Mouse (Mus musculus): ENCODE results near the gene Rai14. TPM values are rescaled to one million over a fixed set of nuclear protein-coding genes. Genes with fewer than 3 reads are reported as not detected.

The Rai14 gene
- polyA plus RNA-seq, 1 experiment from 2014 or later, result 23.2 TPM

- Histone ChIP-seq H3K4me2 (replicated peaks; ENCODE audit: low read depth, low read length) (no peak overlapping the region), H3K9me3 (ENCODE audit: control insufficient read depth, low read depth, low read length) (no peaks in the 10 kb centered on the region), H3K27me3 (ENCODE audit: control insufficient read depth, insufficient read depth, low read length) (no peaks in the 10 kb centered on the region), H3K36me3 (ENCODE audit: control insufficient read depth, insufficient read depth, low read length) (no peaks in the 10 kb centered on the region; the same call in 1 of the 2 replicates), H3K27ac (ENCODE audit: low read length) (no peak overlapping the region; the same call in 1 of the 2 replicates), H3K4me3 (ENCODE audit: low read depth, low read length) (no peak overlapping the region), H3K4me1 (ENCODE audit: control insufficient read depth, insufficient read depth, low read length) (peaks cover 24% of the 10 kb centered on the region), H3K9ac (replicated peaks; ENCODE audit: low read depth, low read length) (no peak overlapping the region)
- no peak for ATAC-seq (ENCODE audit: insufficient number of reproducible peaks, insufficient read depth, low FRiP score, low read depth)
- WGBS, result 51% methylated on average over 6 of the region's 6 CpGs
Measured at GRCm38 (mm10) chr15:10634176-10634575, 80.2 kb downstream of the Rai14 start.

- no peak for ATAC-seq (ENCODE audit: insufficient number of reproducible peaks, insufficient read depth, low FRiP score, low read depth)
- no peaks in the 10 kb centered on the region; the same call in 1 of the 2 replicates for H3K36me3 ChIP-seq (ENCODE audit: control insufficient read depth, insufficient read depth, low read length)
- no peak overlapping the region for H3K4me2 ChIP-seq (replicated peaks; ENCODE audit: low read depth, low read length)
- H3K9me3 ChIP-seq (ENCODE audit: control insufficient read depth, low read depth, low read length), result no peaks in the 10 kb centered on the region
- H3K9ac ChIP-seq (replicated peaks; ENCODE audit: low read depth, low read length), result no peak overlapping the region
- peaks cover 24% of the 10 kb centered on the region for H3K4me1 ChIP-seq (ENCODE audit: control insufficient read depth, insufficient read depth, low read length)
- no peak overlapping the region for H3K4me3 ChIP-seq (ENCODE audit: low read depth, low read length)
- H3K27me3 ChIP-seq (ENCODE audit: control insufficient read depth, insufficient read depth, low read length), result no peaks in the 10 kb centered on the region
- no peak overlapping the region for H3K27ac ChIP-seq (ENCODE audit: low read length)
- WGBS, result 75% methylated on average over 4 of the region's 4 CpGs
Measured at GRCm38 (mm10) chr15:10633381-10633780, 81.0 kb downstream of the Rai14 start.

GRCm38 (mm10) chr15:10632581-10632980 lies 81.8 kb downstream of the Rai14 start:
- ATAC-seq (ENCODE audit: insufficient number of reproducible peaks, insufficient read depth, low FRiP score, low read depth), result no peak

GRCm38 (mm10) chr15:10632060-10632459 lies 82.4 kb downstream of the Rai14 start:
- H3K9me3 ChIP-seq (ENCODE audit: control insufficient read depth, low read depth, low read length), result no peaks in the 10 kb centered on the region
- ATAC-seq (ENCODE audit: insufficient number of reproducible peaks, insufficient read depth, low FRiP score, low read depth), result no peak
- no peak overlapping the region for H3K4me3 ChIP-seq (ENCODE audit: low read depth, low read length)
- no peak overlapping the region for H3K27ac ChIP-seq (ENCODE audit: low read length)
- no peaks in the 10 kb centered on the region; the same call in 1 of the 2 replicates for H3K36me3 ChIP-seq (ENCODE audit: control insufficient read depth, insufficient read depth, low read length)
- H3K9ac ChIP-seq (replicated peaks; ENCODE audit: low read depth, low read length), result no peak overlapping the region
- WGBS, result 93% methylated on average over 8 of the region's 8 CpGs
- H3K4me1 ChIP-seq (ENCODE audit: control insufficient read depth, insufficient read depth, low read length), result peaks cover 24% of the 10 kb centered on the region
- H3K4me2 ChIP-seq (replicated peaks; ENCODE audit: low read depth, low read length), result no peak overlapping the region
- H3K27me3 ChIP-seq (ENCODE audit: control insufficient read depth, insufficient read depth, low read length), result no peaks in the 10 kb centered on the region

More at GRCm38 (mm10) chr15:10632581-10632980, 81.8 kb downstream of the Rai14 start:
- no peak overlapping the region for H3K4me2 ChIP-seq (replicated peaks; ENCODE audit: low read depth, low read length)
- H3K4me3 ChIP-seq (ENCODE audit: low read depth, low read length), result no peak overlapping the region
- H3K9me3 ChIP-seq (ENCODE audit: control insufficient read depth, low read depth, low read length), result no peaks in the 10 kb centered on the region
- no peaks in the 10 kb centered on the region; the same call in 1 of the 2 replicates for H3K36me3 ChIP-seq (ENCODE audit: control insufficient read depth, insufficient read depth, low read length)
- no peak overlapping the region for H3K9ac ChIP-seq (replicated peaks; ENCODE audit: low read depth, low read length)
- WGBS, result 75% methylated on average over 9 of the region's 9 CpGs
- no peak overlapping the region for H3K27ac ChIP-seq (ENCODE audit: low read length)
- peaks cover 24% of the 10 kb centered on the region for H3K4me1 ChIP-seq (ENCODE audit: control insufficient read depth, insufficient read depth, low read length)
- H3K27me3 ChIP-seq (ENCODE audit: control insufficient read depth, insufficient read depth, low read length), result no peaks in the 10 kb centered on the region

GRCm38 (mm10) chr15:10631541-10631940 lies 82.9 kb downstream of the Rai14 start:
- H3K9me3 ChIP-seq (ENCODE audit: control insufficient read depth, low read depth, low read length), result no peaks in the 10 kb centered on the region
- WGBS, result 92% methylated on average over 5 of the region's 5 CpGs
- no peak overlapping the region for H3K9ac ChIP-seq (replicated peaks; ENCODE audit: low read depth, low read length)
- no peak overlapping the region for H3K4me3 ChIP-seq (ENCODE audit: low read depth, low read length)
- no peak overlapping the region for H3K27ac ChIP-seq (ENCODE audit: low read length)
- no peak overlapping the region for H3K4me2 ChIP-seq (replicated peaks; ENCODE audit: low read depth, low read length)
- no peaks in the 10 kb centered on the region; the same call in 1 of the 2 replicates for H3K36me3 ChIP-seq (ENCODE audit: control insufficient read depth, insufficient read depth, low read length)
- H3K27me3 ChIP-seq (ENCODE audit: control insufficient read depth, insufficient read depth, low read length), result no peaks in the 10 kb centered on the region
- H3K4me1 ChIP-seq (ENCODE audit: control insufficient read depth, insufficient read depth, low read length), result peaks cover 24% of the 10 kb centered on the region
- no peak for ATAC-seq (ENCODE audit: insufficient number of reproducible peaks, insufficient read depth, low FRiP score, low read depth)

- no peak overlapping the region for H3K27ac ChIP-seq (ENCODE audit: low read length)
- no peaks in the 10 kb centered on the region for H3K9me3 ChIP-seq (ENCODE audit: control insufficient read depth, low read depth, low read length)
- H3K36me3 ChIP-seq (ENCODE audit: control insufficient read depth, insufficient read depth, low read length), result no peaks in the 10 kb centered on the region; the same call in 1 of the 2 replicates
- 79% methylated on average over 6 of the region's 6 CpGs for WGBS
- ATAC-seq (ENCODE audit: insufficient number of reproducible peaks, insufficient read depth, low FRiP score, low read depth), result no peak
- no peak overlapping the region for H3K4me2 ChIP-seq (replicated peaks; ENCODE audit: low read depth, low read length)
- H3K27me3 ChIP-seq (ENCODE audit: control insufficient read depth, insufficient read depth, low read length), result no peaks in the 10 kb centered on the region
- H3K4me3 ChIP-seq (ENCODE audit: low read depth, low read length), result no peak overlapping the region
- H3K4me1 ChIP-seq (ENCODE audit: control insufficient read depth, insufficient read depth, low read length), result peaks cover 5% of the 10 kb centered on the region; the same call in 1 of the 2 replicates
- H3K9ac ChIP-seq (replicated peaks; ENCODE audit: low read depth, low read length), result no peak overlapping the region
Measured at GRCm38 (mm10) chr15:10628980-10629346, 85.5 kb downstream of the Rai14 start.

DNA sequence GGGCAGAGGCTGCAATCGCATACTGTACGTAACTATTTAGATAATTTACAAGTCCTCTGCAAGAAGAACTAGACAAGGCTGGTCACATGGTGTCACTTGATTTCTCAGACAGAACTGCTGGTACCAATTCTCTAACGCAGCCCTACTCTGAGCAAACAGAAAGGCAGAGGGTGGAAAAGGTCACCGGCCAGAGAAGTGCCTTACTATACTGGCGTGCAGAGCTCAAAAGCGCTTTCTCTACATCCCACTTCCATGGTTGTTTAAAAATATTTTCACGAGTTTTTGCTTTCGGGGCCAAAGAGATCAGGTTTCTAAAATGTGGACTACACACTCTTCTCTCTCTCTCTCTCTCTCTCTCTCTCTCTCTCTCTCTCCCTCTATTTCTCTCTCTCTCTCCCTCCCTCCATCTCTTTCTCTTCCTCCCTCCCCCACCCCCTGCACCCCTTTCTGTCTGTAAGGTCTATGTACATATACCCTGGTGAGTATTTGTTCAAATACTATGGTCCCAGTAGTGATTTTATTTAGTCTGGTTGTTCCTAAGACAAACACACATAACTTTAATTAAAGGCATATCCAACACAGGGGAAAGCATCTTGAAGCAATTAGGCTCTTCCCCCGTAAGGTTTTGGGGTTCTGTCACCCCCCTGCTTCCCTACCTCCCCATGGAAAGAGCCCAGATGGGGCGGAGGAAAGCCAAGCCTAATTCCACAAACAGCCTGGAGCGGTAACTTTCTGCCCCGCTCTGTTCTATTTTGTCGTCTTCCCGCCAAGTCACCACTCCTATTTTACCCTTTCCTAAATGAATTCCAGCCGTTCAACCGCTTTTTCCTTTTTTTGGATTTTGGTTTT lies 86.1 kb downstream of the Rai14 start:
- ATAC-seq (ENCODE audit: insufficient number of reproducible peaks, insufficient read depth, low FRiP score, low read depth), result no peak
- Histone ChIP-seq H3K9me3 (ENCODE audit: control insufficient read depth, low read depth, low read length) (no peaks in the 10 kb centered on the region), H3K4me3 (ENCODE audit: low read depth, low read length) (no peak overlapping the region), H3K4me2 (replicated peaks; ENCODE audit: low read depth, low read length) (no peak overlapping the region), H3K4me1 (ENCODE audit: control insufficient read depth, insufficient read depth, low read length) (peaks cover 3% of the 10 kb centered on the region; the same call in 1 of the 2 replicates), H3K9ac (replicated peaks; ENCODE audit: low read depth, low read length) (no peak overlapping the region), H3K27ac (ENCODE audit: low read length) (no peak overlapping the region), H3K27me3 (ENCODE audit: control insufficient read depth, insufficient read depth, low read length) (no peaks in the 10 kb centered on the region), H3K36me3 (ENCODE audit: control insufficient read depth, insufficient read depth, low read length) (no peaks in the 10 kb centered on the region; the same call in 1 of the 2 replicates)
- 62% methylated on average over 16 of the region's 16 CpGs for WGBS

DNA sequence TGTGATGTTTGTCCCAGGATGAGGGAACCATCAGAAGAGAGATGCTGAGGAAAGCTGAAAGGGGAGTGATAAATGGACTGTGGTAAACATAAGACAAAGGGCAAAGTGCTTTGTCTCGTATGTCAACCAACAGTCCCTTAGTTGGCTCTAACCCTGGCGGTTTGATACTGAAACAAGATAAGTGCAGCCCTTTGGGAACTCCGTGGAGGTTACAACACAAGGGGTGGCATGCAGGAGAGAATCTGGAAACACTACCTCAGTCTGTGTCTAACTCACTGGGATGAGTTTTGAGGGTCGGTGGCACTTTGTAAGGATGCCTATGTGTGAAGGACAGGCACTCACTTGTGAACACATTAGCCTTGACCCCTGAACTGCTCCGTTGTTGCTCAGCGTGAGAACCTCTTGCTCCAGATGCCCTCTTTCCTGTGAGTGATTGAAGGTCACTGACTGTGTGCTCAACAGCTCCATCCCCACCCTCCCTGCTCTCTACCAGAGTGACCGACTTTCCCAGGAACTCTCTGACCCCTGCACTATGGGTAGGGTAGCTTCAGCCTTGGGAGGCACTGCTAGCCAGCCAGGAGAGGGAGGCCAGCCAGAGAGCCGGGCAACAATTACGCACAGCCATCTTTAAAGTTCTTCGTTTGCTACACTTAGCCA lies 90.7 kb downstream of the Rai14 start:
- ATAC-seq (ENCODE audit: insufficient number of reproducible peaks, insufficient read depth, low FRiP score, low read depth), result no peak
- peaks cover 3% of the 10 kb centered on the region; the same call in 1 of the 2 replicates for H3K4me1 ChIP-seq (ENCODE audit: control insufficient read depth, insufficient read depth, low read length)

More for the DNA sequence above, 90.7 kb downstream of the Rai14 start:
- no peaks in the 10 kb centered on the region for H3K36me3 ChIP-seq (ENCODE audit: control insufficient read depth, insufficient read depth, low read length)
- peaks cover 1% of the 10 kb centered on the region; the same call in 1 of the 2 replicates for H3K9me3 ChIP-seq (ENCODE audit: control insufficient read depth, low read depth, low read length)
- H3K4me2 ChIP-seq (replicated peaks; ENCODE audit: low read depth, low read length), result no peak overlapping the region
- no peak overlapping the region for H3K27ac ChIP-seq (ENCODE audit: low read length)
- no peaks in the 10 kb centered on the region for H3K27me3 ChIP-seq (ENCODE audit: control insufficient read depth, insufficient read depth, low read length)
- H3K9ac ChIP-seq (replicated peaks; ENCODE audit: low read depth, low read length), result no peak overlapping the region
- WGBS, result 28% methylated on average over 10 of the region's 10 CpGs
- no peak overlapping the region for H3K4me3 ChIP-seq (ENCODE audit: low read depth, low read length)

All from stomach, embryonic 14.5 days (tissue).